Mouse (Mus musculus): ENCODE data around the gene Coch.
"Not testable (repeated sequence)": the region's sequence is repeated elsewhere in the genome, so short reads cannot be mapped to it uniquely, and the experiment has no call there.

The Coch gene

DNA sequence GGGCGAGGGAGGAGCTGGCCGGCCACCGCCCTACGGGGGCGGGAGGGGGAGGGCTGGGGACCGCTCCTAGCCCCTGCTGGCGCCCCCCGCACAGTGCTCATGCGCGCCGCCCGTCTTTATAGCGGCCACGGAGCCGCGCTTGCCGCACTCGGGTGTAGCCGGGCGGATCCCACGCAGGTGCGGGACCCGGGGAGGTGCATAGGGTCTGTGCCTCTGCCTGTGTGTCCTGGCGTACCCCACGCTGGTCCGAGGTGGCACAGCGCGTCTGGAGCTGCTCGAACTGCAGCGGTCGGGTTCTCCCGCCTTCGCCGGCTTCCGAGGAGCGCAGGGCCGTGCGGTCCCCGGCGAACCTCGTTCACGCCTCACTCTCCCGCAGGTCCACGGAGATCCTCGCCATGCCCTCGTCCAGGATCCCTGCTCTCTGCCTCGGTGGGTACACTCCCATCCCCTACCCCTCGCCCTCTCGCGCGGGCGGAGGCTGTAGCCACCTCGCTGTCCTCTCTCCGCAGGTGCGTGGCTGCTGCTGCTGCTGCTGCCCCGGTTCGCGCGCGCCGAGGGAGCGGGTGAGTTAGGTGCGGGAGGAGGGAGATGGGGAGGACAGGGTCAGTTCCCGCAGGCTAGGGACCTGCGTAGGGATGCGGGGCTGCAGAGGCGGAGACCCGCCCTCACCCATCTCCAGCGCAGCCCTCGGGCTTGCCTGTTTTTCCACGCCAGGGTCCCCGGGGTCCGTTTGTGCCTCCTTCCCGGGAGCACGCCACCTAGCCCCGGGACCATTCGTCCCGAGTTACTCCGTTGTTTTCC, at the start of gene Coch:
Gene Coch (plus strand): TSS at position 113 of the 801 bp plus-strand sequence.
- peak; percentile 3 for DNase-seq

- DNase-seq, result no peak
These were observed 49.7 kb upstream of the Coch start for GRCm38 (mm10) chr12:51543402-51543960.

DNA sequence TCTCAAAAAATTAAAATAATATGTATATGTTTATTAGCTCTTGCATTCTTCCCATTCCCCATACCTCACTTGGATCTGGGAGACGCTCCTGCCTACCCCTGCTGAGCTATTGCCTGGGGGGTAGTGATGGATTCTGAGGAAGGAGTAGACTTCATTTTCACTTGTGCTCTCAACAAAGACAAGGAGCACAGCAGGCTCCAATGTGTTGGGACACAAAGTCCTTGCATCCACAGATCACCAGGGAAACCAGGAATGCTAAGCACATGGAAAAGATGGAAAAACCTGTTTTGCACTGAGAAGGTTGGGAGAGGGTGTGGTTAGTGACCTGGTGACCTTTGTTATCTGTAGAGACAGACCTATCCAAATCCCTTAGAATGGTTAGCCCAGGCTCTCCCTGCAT, 38.1 kb upstream of the Coch start:
- no peak for DNase-seq

DNA sequence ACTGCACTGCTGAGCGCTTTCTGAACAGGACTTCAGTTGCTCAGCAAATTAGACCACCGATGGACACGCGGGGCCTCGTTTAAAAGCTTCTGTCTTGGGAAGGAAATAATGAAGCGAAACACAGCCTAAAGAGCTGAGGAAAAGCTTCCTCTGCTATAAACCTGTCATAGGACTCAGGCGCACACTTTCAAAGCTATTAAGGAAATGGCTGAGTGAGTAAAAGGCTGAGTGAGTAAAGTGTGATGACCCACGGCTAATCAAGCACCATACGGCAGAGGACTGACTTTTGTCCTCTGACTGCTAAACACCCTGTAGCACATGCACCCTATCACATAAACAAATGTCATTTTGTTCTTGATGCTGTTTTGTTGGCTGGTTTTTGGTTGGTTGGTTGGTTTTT, 31.7 kb upstream of the Coch start:
- DNase-seq, result no peak

GRCm38 (mm10) chr12:51567225-51567624, 25.9 kb upstream of the Coch start:
- DNase-seq, result no peak

DNA sequence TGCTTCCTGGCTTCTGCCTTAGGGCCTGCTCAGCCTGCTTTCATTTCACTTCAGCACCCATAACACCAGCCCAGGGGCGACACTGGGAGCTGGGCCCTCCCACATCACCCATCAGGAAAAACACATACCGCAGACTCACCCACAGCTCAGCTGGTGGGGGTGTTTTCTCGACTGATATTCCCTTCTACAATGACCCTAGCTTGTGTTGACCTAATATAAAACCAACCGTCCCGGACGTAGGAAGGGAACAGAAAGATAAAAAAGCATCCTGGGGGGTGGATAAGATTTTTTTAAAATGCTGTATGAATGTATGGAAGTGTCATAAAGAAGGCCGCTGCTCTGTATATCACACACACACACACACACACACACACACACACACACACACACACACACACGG, 23.7 kb upstream of the Coch start:
- DNase-seq, result no peak

DNA sequence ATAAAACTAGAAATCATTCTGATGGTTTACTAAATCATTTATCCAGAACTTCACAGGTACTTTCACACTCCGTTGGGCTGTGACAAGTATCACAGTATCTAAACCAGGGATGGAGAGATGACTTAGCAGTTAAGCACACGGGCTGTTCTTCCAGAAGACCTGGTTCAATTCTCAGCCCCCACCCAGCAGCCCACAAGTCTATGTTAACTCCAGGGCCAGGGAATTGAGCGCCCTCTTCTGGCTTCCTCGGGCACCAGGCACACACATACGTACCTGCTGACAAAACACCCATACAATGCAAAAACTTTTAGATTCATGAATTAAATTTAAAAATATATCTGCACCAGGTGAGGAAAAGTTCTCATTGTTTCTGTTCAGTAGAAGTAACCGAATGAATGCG, 23.2 kb upstream of the Coch start:
- DNase-seq, result no peak

DNA sequence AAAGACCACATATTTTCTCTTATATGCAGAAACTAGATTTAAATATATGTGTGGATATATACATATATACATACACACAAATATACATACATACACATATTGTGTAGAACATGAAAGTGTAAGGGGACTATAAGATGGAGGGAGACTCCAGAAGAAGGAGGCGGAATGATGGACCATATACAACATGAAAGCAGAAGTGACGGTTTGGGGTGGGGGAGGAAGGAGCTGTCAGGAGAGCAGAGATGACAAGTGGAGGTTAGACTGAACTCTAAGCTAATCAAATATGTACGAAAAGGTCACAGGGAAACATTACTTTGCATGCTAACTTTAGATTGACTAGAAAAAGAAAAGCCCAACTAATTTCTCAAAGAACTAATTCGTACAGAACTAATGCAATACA, 20.5 kb upstream of the Coch start:
- DNase-seq, result no peak

GRCm38 (mm10) chr12:51577816-51578215, 15.3 kb upstream of the Coch start:
- DNase-seq, result not testable (repeated sequence)

DNA sequence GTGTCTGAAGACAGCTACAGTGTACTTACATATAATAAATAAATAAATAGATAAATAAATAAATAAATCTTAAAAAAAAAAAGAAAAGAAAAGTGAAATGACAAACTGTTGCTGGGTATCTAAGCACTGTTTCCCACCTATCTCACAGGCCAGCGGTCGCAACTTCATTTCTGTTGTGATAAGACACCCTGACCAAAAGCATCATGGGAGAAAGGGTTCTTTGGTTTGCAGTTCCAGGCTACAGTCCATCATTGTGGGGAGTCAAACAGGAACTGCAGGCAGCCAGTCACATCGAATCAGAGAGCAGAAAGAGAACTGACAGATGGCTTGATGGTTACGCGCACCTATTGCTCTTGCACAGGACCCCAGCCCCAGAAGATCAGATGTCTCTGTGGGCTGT, 3.9 kb upstream of the Coch start:
- DNase-seq, result no peak

- DNase-seq, result no peak
These were observed 1.2 kb upstream of the Coch start for GRCm38 (mm10) chr12:51591921-51592320.

DNA sequence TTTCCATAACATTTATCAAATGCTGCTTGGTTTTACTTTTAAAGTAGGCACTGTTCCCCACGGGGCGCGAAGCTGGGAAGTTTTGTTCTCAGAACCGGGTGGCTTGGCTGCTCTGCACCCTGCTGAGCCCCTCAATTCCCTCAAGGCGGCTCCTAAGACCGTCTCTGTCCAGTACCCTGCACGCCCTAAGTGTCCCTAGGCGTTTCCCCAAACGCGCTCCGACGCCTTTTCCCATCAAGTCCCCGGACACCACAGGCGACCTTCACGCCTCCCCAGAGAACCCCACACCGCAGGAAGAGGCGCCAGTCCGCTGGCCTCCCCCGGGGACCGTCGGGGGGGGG, 283 bp upstream of the Coch start:
- no peak for DNase-seq

- no peak for DNase-seq
These were observed 909 bp downstream of the Coch start for GRCm38 (mm10) chr12:51594030-51594470.

- no peak for DNase-seq
These were observed 10.2 kb downstream of the Coch start for GRCm38 (mm10) chr12:51603306-51603705.

GRCm38 (mm10) chr12:51606138-51606537, 13.0 kb downstream of the Coch start:
- DNase-seq, result no peak

DNA sequence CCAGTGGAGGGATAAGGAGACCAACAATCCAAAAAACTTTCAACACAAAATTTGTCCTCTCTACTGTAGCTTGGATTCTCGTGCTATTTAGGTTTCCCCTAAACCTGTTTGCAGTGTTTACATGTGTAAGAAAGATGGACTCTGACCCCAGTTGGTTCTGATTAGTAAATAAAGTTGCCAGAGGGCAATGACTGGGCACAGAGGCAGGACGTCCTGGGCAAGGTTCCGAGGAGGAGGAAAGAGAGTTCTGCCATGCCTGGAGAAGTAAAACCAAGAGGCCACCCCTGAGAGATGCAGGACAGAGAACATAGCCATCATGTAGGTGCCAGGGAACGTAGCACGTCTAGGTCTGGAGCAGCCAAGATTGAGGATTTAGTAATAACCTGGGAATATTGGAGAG, 19.2 kb downstream of the Coch start:
- DNase-seq, result no peak

DNA sequence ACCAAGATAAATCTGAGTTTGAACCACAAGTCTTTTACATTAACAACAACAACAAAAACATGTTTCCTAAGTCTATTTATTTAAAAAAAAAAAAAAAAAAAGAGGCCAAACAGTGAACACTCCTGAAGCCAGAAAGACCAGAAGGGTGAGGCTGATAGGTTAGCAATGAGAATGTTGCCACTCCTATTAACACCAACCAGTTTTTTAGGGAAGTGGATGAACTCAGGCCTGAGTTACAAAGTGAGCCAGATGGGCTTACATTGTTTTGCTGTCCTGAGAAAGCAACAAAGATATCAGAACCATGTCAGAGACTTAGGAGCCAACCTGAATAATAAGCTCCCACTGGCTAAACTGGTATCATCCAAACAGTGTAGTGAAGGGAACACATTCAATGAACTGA, 27.4 kb downstream of the Coch start:
- DNase-seq, result no peak

DNA sequence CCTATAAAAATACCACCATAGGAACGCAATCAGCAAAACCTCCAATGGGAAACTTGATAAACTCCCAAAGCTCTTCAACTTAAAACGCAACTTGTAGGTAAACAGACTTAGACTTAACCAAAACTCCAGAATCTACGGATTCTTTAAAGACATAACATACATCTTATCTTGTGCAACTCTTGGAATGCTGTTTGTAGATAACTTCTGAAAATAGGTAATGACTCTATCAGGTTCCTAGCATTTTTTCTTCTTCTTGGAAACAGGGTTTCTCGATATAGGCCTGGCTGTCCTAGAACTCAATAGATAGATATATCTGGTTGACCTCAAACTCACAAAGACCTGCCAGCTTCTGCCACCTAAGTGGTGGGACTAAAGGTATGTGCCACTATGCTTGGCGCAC, 28.0 kb downstream of the Coch start:
- DNase-seq, result no peak

GRCm38 (mm10) chr12:51622670-51623365, 29.7 kb downstream of the Coch start:
- DNase-seq, result no peak

DNA sequence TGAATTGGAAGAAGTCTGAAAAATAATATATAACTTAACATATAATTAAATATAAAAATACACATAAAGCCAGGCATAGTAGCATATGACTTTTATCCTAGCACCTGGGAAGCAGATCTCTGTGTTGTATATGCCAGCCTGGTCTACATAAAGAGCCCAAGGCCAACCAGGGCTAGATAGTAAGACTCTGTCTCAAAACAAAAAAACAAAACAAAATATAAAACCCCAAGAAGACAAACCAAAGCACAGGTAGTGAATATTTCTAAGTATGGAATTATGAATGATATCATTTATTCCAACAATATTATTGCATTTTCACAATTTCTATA, 30.2 kb downstream of the Coch start:
- no peak for DNase-seq

- no peak for DNase-seq
These were observed 40.3 kb downstream of the Coch start for GRCm38 (mm10) chr12:51633481-51633880.

DNA sequence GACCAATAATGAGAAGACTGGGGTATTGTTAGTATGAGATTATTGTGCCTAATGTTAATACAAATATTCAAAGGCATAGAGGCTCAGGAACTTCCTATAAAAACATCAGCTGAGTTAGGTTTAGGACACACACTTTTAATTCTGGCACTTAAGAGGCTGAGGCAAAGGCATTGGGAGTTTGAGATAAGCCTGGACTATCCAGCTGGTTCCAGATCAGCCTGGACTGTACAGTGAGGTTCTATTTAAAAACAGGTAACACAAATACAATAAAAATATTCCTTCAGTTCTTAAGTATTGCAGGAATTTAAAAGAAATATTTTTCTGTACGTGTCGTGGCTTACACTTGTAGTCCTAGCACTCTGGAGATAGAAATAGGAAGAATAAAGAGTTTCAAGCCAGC, 43.1 kb downstream of the Coch start:
- DNase-seq, result no peak

DNA sequence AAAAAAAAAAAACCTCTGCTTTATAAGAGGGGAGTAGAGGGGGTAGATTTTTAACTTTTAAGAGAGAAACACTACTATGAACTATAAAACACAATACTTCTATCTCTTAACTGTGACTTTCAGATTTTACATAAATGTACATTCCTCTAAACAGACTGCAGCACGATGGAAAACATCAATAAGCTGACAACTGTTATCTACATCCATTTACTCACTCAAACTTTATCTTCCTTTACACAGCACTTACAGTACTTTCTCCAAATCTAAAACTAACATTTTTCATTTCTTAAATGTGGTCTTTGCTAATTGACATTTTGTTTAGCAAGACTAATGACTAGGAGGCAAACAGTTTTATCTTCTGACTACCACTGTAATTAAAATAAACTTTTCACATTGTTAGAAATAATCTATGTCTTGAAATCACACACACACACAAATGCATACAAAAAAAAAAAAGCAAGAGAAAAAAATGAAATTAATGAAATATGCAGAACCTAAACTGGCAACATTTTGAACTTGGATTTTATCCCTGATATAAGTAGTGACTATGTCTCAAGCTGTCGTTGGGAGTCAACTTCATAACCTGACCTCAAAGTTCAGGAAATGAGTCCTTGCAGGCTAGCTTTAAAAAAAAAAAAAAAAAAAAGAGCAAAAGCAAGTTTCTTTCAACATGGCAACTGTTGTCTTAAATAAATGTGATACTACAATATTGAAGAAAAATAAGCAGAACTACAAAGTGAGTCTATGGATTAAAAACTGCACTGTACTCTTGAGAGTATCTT, 43.7 kb downstream of the Coch start:
- no peak for DNase-seq

DNA sequence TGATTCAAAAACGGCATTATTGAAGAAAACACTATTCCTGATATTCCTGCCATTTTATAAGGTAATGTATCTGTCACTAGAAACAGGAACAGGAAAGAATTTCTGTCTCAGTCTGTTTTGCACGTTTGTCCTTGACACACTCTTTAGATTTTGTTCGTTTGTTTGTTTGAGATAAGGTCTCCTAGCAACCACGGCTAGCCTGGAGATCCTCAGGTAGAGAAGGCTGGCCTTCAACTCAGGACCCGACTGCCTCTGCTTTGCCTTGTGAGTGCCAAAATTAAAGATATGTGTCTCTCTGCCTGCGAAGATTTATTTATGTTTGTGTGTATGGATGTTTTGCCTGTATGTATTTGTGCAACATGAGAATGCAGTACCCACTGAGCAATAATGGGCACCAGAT, 48.7 kb downstream of the Coch start:
- DNase-seq, result no peak

All from cerebellum, adult 11-12 months (tissue).